Mouse (Mus musculus) ES-E14 (cell line): ENCODE results near the gene Hdac9.

ENCODE experiments used
- CHD2 ChIP-seq: IDR thresholded peaks from 2 replicates; pipeline ENCODE4 v1.6.1; 2014; ENCODE audit warnings: mild to moderate bottlenecking, low read depth, low read length, inconsistent platforms
- HCFC1 ChIP-seq: IDR thresholded peaks from 2 replicates; pipeline ENCODE4 v1.6.1; 2012; ENCODE audit warnings: low read length, inconsistent platforms, borderline replicate concordance; ENCODE audit not compliant: insufficient read depth
- ZC3H11A ChIP-seq: IDR thresholded peaks from 2 replicates; pipeline ENCODE4 v1.6.1; 2012; ENCODE audit warnings: low read depth, mild to moderate bottlenecking, inconsistent platforms, low read length, borderline replicate concordance
- ZNF384 ChIP-seq: IDR thresholded peaks from 2 replicates; pipeline ENCODE4 v1.6.1; 2012; ENCODE audit warnings: low read depth, low read length, inconsistent platforms

DNA sequence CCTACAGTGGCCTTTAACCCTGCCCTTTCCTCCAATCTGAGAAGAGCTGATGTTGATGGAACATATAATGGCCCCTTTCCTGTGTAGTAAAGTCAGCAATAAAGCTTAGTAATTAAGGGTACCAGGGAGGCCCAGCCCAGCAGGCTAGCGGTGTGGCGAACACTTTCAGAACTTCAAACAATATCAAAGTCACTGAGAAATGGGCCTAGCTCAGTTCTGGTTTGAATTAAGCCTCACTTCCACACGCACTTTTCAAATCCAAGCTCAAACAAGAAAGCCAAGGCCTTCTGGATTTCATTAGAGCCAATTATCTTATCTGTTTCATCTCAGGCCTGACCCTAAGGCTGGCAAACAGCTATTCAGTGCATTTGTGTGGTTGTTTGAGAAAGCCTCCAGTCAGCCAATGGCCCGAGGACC is 716.9 kb downstream of the Hdac9 start:
- TF ChIP-seq HCFC1 (no peak), ZC3H11A (no peak), ZNF384 (no peak), CHD2 (no peak)
